Mouse (Mus musculus) spleen, adult 2 months (tissue): ENCODE results near the gene Tma7.

ENCODE experiments used
- CTCF ChIP-seq: fragments of 200-500 bp; IDR thresholded peaks from 2 replicates; pipeline ENCODE4 v1.5.1; 2011; ENCODE audit warnings: mild to moderate bottlenecking, inconsistent platforms; ENCODE audit not compliant: insufficient read depth, insufficient read length, insufficient replicate concordance; ENCODE audit errors: extremely low read depth
- POLR2A ChIP-seq: fragments of 200-500 bp; IDR thresholded peaks from 2 replicates; pipeline ENCODE4 v1.6.1; 2011; ENCODE audit warnings: low read depth, low read length, inconsistent platforms

DNA sequence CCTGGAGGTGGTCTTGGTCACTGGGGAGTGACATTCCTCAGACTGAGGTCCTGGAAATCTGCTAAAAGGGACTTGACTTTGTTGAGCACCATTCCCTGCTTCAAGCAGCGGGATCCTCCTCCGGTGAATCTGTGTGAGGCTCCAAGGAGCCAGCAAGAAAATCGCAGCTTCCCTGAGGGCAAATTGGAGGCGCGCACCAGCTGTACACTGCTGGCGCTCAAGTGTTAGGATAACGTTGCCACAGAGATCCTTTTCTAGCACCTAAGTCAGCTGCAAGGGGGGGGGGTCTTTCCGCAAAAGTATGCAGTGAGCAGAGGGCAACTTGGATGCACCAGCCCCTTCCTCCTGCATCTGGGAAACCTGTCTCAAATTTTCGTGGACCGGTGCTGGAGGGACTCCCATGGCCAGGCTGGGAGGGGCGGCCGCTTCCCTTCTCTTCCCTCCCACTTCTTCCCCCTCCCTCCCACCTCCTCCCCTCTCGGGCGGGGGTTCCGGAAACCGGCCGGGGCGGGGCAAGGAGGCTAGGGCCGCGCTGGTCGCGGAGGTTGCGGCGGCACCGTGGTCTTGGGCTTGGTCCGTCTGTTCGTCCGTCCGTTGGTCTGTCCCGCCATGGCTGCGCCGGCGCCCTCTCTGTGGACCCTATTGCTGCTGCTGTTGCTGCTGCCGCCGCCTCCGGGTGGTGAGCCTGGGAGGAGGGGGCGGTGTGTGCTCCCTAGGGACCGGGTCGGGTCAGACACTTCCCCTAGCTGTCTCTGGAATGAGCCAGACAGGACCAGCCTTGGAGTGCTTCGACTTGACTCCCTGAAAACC is 44.1 kb downstream of the Tma7 start, which contains the start of gene Shisa5:
- no peak for TF ChIP-seq CTCF
- peak; percentile 78 for TF ChIP-seq POLR2A
